Mouse (Mus musculus) T-helper 2 cell (primary cell): ENCODE measurements around the gene Slc35e4.
"Not testable (repeated sequence)": the region's sequence is repeated elsewhere in the genome, so short reads cannot be mapped to it uniquely, and the experiment has no call there.

Source experiments
- in situ Hi-C: fragments of 300-600 bp; cut with MboI, MseI; formaldehyde crosslinking; loops from one replicate; pipeline ENCODE4 v1.15.1; 2025; ENCODE audit warnings: high pct_unique_total_duplicates

The Slc35e4 gene

DNA sequence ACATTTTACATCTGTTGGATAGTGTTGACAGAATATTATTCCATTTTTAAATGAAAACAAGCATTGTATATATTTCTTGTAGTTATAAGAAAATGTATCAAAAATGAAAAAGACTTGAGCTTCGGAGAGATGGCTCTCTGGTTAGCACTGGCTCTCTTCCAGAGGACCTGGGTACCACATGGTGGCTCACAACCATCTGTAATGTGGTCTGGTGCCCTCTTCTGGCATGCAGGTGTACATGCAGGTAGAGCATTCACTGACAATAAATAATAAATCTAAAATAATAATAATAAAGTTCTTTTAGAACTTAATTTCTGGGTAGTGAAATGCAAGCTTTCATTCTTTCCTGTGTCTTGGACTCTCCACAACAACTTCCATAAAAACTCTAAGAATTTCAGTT, 4.3 kb upstream of the Slc35e4 start:
- in situ Hi-C loops: no loop called here

DNA sequence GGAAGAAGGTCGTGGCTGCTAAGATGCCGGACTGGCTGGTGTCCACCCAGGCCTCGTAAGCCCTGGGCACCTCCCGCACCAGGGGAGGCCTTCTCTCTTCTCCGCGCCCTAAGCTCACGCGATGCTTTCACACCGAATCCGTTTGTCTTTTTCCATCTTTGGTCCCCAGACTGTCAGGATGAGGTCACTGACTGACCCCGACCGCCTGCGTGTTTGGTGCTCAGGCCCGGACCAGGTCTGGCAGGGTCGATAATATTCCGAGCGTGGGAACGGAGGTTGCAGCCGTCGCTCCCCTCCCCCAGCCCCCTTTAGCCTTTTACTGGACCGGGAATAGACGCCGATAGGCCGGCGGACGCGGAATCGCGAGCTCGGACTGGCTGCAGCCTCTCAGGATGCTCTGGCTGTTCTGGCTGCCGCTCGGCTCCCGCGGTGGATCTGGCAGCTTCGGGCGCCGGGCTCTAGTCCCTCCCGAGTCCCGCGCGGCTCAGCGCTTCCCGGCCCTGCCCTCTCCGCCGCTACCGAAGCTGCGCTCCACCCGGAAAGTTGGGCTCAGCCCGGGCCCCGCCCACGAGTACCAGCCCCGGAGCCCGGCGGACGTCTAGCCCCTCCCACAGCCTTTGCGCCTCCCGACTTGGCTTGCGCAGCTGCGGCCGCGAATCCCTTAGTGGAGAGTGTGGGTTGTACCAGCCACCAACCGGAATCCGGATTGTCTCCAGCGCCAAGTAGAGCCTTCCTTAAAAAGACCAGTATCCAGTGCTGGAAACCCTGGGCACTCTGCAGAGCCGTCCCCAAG, 952 bp downstream of the Slc35e4 start:
- in situ Hi-C loops: no loop called here

DNA sequence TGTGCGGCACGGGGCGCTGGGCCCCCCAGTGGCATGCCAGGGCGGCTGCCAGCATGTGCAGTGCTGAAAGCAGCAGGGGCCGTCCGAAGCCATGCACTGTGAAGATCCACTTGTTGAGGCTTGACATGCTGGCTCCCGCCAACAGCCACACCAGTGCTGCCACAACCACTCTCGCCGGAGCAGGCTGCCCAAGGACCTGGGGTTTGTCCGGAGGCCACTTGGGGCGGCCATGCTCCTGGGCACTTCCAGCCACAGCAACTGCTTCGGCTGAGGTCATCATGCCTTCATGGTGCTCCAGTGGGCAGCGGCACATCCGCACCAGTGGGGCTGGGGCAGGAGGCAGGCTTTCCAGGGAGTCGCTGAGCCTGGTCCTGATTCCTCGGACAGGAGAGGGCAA, 1.6 kb downstream of the Slc35e4 start:
- in situ Hi-C loops: no loop called here

DNA sequence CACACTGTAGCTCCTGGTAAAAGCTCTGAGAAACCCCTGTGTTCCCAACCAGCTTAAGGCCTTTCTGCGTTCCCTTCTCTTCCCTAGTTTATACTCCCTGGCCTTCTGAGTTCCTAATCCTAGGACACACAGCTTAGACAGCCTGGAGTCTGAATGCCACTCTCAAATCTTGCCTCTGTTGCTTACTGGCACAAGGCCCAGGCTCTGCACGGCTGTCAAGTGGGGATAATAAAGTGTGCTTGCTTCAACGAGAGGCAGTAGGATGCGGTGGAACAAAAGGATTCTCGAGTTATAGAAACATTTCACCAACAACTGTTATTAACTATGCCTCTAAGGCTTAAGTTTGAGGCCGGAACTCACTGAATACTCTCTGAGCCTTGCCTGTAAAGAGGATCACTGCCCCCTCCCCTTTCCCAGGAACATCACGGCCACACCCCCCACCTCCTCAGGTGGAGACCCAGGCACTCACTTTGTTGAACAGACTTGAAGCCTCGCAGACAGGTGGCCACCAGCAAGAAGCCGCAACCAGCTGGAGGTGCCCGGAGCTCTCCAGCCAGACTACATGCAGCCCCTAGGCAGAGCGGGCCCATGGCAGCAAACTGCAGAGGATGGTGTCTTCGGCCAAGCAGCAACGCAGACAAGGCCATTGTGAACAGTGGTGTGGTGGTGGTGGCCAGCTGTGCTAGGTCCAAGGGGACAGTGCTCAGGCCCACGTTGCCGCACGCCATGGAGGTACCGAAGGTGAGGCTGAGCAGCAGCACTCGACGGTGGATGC, 2.2 kb downstream of the Slc35e4 start:
- in situ Hi-C loops: no loop called here

DNA sequence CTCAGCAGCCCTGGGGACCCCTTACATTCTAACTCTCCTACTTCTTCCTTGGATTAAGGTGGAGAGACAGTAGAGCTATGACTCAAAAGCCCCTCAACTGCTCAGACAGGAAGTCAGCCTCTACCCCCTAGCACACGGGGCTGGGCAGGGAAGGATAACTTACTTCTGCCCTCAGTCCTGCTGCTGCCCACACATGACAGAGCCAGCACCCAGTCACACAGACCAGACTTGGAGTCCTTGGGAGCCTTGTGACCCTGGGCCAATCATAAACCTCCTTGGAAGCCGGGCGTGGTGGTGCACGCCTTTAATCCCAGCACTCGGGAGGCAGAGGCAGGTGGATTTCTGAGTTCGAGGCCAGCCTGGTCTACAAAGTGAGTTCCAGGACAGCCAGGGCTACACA, 3.0 kb downstream of the Slc35e4 start:
- in situ Hi-C loops: not testable (repeated sequence)

DNA sequence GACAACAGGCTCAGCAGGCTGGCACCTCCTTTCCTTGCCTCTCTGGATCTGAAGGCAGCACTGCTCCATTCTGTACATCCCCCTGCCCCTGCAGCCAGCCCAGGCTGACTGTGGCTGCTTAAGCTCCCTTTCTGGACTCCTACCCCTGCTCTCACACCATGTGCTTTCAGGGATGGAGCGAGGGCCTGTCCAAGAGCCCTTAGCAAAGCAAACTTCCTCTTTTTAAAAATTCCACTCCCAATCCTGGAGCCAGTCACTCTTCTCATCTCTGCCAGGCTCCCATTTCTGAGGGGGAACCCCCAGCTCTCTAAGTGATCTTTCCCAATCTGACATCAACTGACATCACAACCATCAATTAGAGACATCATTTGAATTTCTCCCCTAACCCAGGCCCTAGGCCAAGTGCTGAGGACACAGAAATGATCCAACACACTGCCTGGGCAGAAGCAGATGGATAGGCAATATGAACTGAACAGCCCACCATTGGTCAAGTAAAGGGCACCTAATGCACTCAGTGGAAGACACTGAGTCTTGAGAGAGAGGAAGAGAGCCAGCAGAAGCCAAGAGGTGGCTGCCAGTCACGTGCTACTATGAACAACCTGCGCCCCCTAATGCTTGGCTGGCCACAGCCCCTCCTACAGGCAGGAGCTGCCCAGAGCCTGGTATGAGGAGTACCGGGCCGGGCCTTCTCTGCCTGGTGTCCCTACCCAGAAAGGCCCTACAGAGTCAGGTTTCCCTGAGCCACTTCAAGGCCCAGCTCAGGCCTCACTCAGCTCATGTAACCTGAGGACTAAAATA, 3.8 kb downstream of the Slc35e4 start:
- in situ Hi-C loops: no loop called here

DNA sequence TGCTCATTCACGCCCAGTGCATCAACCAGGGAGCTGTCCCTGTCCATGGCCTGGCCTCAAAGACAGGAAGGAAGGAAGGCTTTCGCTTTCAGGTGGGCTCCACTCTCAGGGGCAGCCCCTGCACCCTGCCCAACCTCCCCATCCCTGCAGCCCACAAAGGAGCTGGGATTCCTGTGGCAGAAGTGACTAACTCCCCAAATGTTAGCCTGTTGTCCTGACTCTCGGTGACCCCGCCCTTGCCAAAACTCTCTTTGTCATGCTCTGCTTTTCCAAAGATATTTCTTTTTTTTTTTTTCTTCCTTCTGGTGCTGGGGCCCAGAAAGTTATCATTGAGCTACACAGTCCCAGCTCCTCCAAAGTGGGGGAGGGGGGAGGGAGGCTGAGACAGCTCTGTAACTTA, 5.2 kb downstream of the Slc35e4 start:
- in situ Hi-C loops: no loop called here

DNA sequence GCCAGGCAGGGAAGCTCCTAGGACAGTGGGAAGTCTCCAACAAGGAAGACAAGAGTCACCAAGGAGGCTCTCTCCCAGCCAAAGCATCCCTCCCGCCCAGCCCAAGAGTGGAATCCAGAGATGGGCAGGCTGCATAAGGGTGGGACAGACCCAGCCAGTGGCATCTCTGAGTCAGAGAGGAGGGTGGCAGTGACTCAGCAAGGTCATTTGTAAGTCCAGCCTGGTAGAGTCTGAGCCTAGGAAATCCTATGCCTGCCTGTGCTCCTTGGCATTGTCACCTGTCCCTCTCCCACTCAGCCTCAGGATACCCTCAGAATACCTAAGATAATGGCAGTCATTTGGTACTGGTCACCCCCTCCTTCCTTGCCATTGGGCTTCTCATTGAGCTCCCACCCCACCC, 9.0 kb downstream of the Slc35e4 start:
- in situ Hi-C loops: no loop called here

DNA sequence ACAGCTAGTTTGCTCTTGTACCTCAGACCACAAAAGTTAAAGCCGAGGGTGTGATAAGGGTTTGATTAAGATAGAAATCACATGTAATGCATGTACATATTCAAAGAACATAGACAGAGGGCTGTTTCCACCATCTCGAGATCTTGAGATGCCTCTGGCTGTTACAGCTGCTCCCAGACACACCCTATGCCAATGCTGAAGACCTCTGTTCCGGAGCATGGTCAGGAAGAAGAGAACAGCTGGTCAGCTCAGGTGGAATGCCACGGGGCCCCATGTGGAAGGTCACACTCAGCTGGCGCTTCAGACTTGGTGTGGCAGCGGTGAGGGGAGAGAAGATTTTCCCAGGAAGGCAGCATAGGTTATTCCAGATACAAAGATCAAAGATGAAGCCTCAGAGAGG, 9.8 kb downstream of the Slc35e4 start:
- in situ Hi-C loops: no loop called here

DNA sequence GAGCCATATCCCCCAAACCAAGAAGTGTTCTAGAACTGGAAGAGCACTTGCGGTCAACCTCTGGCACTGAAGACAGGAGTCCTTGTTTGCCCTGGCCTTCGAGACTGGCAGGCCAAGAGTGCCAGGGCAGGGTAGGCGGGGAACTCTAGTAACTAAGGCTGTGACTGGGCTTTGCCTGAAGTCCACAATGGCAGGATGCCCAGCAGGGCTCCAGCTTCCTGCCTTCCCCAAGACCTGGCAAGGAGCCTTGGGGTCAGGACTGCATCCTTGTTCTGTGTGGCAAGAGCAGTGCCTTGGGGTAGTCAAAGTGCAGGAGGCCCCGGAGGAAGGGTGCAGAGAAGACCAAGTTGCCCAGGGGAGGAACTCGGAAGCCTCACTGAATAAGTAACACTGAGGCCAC, 11.4 kb downstream of the Slc35e4 start:
- in situ Hi-C loops: no loop called here

DNA sequence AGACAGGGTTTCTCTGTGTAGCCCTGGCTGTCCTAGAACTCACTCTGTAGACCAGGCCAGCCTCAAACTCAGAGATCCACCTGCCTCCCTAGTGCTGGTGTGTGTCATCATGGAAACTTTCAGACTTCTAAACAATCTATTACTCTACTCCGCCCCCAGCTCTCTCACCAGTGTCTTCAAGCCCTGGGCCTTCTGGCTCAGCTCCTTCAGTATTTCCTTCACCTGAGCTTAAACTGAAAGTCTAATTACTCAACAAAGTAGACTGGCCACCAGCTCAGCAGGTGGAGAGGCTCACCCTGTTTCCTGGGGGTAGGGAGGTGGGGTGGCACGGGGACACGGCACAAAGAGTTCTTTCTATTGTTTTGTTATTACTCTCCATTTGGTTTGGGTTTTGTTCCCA, 11.9 kb downstream of the Slc35e4 start:
- in situ Hi-C loops: no loop called here

DNA sequence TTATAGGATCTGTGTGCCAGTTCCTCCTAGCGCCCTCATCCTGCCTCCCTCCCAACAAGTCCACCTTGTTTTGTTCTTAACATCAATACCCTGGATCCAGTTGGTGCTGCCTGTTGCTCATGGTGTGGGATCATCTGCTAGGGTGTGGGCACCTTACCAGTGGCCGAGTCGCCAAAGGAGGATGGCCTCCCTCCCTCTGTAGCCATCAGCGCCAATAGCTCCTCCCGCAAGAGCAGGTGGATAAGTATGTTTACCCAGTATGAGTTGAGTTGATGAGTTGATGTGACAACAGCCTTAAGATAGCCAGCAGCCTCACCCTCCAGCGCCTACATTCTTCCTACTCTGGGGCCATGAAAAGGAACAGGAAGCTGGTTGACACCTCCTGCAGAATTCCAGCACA, 14.2 kb downstream of the Slc35e4 start:
- in situ Hi-C loops: no loop called here

DNA sequence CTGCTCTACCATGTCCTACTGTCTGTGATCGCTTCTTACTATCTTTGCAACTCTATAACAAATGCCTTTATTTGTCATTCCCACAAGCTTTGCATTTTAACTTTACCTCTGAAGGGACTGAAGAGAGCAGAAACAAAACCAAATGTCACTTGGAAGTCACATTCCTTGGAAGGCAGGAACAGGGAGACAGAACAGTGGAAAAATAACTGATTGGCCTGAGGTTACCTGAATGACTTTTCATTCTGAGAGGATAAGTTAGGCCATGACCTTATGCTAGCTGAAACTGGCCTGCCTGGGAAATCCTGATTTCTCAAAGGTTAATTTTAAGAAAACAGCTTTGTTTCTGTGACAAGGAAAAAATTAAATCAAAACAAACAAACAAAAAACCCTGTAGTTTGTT, 18.5 kb downstream of the Slc35e4 start:
- in situ Hi-C loops: no loop called here

DNA sequence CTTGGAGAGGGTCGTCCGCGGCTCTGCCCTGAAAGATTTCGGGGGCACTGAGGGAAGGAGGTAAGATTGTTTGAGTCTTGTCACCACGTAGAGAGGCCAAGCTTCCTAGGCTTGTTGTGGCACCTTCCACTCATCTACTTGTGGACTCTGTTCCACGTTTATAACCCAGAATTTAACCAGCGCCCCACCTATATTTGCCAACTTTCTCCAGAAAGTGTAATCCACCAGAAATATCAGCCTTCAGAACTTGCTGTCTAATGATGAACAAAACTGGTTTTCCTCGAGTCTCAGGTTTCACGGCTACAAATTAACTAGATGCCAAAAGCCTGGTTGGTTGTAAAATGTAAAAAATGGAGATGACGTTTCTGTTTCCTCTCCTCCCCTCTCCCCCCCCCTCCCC, 19.0 kb downstream of the Slc35e4 start:
- in situ Hi-C loops: no loop called here

DNA sequence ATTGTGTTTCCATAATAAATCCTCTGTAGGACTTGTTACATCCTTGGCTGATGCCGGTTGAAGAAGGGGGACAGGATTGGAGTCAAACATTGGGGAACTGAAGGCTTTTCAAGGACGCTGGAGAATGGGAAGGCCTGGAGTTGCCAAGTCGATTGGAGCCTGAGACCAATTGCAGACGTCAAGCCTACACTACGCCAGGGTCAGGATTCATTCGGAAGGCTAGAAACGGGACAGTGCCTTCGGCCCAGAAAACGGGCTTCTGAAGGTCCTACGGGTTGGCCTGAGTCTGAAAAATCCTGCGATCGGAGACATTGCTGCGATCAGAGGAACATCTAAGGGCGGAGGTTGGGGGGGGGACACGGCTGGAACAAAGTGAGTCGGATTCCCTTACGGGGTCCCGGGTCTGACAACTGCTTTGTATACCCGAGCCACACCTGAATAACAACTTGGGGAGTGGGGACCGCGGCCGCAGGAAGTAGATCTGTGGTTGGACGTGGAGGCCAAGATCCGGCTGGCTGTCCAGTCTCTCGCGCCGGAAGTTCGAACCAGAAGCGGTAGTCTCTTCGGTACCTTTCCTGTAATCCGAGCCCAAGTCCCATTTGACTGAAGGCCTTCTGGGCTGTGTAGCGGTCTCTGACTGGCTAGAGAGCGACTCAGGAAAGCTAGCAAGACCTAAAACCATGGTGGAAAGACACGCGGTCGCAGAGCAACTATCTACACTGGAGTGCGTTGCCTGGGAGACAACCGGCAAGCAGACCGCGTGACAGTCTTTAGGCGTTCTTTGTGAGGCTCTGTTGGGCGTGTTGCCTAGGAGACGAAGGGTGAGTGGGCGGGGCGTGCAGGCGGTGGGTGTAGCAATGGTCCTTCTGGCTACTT, 19.8 kb downstream of the Slc35e4 start, which contains the start of the genes 4921536K21Rik and Dusp18:
Gene 4921536K21Rik, minus strand, starts transcription at position 693 of the 876 bp plus-strand sequence.
Gene Dusp18, plus strand, starts transcription at position 835 of the 876 bp plus-strand sequence.
- in situ Hi-C loops: no loop called here

DNA sequence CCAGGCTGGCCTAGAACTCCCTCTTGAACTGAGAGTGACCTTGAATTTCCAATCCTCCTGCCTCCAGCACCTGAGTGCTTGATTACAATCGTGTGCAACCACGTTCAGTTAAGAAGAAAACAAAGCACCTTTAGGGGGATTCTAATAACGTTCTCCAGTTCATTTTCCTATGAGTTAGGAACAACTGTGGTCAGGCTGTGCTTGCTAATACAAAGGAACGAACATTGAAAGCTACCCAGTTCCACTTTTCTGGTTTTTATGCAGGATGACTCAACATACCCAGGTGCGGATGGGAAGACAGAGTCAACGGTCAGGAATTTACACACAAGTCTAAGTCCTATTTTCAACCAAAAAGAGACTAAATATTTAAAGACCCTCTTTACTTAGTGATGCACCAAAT, 20.5 kb downstream of the Slc35e4 start:
- in situ Hi-C loops: no loop called here

DNA sequence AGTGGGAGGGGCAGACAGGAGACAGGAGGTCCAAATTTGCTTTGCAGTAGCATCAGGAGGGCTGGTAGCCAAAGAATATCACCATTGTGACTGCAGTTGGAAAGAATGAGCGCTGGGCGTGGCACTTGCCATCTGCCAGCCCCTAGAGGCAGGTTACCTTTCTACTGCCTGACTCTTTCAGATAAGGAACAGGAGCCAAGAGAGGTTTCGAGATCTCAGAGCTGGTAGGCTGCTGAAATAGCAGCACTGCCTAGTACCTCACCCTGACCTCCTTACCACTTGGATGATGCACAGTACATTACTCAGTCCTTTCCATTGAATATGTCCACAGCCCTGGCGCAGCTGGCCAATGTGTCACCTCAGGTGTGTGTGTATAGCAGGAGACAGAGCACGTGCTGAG, 27.1 kb downstream of the Slc35e4 start:
- in situ Hi-C loops: no loop called here

DNA sequence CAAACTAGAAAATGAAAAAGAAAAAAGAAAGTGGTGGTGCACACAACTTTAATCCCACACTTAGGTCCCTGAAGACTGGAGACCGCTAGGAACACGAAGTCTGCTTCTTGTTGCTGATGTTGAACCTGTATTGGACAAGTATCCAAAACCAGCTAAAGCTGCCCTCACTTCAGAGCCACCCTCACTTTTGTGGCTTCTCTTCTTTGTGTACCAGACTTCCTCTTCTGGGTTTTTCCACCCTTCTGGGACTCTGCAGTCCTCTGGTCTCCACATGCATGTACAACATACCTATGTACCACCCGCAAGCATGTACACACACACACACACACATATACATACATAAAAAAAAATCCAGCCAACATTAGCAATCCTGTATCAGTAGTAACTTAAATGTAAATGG, 30.8 kb downstream of the Slc35e4 start:
- in situ Hi-C loops: no loop called here

DNA sequence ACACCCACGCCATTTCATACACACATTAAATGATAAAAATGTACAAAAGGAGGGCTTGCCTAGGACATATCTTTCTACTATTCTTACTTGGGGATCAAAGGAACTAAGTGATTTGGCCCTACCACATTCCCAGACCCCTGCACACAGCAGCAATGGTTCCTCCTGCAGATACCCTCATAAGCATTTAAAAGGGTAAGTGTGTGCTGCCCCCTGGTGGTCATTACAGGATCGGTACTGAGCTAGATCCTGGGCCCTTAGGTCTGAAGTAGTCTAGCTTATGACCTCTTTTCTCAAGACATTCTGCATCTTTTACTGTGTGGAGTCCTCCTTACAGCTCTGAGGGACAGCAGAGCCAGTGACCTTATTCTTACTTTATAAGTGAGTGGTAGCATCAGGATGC, 34.6 kb downstream of the Slc35e4 start:
- in situ Hi-C loops: no loop called here

DNA sequence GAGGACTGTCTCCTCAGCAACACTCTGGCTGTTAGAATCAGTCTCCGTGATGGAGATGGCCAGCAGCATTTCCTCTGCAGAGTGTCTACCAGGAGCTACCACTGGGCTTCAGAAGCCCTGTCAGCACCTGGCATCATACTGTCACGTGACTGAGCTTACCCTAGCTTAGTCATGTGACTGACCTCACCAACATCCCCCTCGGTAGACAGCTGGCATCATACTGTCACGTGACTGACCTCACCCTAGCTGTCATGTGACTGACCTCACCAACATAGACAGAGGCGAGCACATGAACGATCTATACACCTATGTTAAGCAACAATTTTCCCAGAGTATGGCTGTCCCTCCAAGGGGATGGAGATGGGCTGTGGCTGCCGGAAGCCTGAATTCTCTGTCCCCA, 35.8 kb downstream of the Slc35e4 start:
- in situ Hi-C loops: no loop called here

DNA sequence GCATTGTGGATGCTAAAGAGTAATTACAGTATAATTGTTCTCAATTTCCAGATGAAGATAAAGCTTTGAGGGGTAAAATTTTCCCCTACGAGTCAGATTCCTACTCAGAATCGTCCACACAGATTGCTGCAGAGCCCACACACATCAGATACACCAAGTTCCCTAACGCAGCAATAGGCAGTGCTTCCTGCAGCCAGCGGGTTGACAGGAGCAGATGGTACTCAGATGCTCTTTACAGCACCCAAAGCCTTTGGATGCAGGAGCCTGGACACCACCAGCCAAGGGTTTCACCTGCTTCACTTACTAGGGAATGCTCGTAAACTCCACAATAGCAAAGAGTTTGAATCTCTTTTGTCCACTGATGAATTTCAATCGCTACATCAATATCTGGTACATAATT, 38.0 kb downstream of the Slc35e4 start:
- in situ Hi-C loops: no loop called here
